Mouse (Mus musculus): Measurements from ENCODE around the gene Ubl7. TPM values are rescaled to one million over a fixed set of nuclear protein-coding genes. Genes with fewer than 3 reads are reported as not detected.

The Ubl7 gene
- total RNA-seq, 1 experiment from 2014 or later: 25.7 TPM

Other genes starting within 250 kb of the Ubl7 start
- gene Cyp1a2, start 227.3 kb upstream of the Ubl7 start, total RNA-seq (2017): not detected in 2 replicates
- 0.50 TPM in 1 of 2 replicates, not detected in the other for gene Cyp1a1, start 223.1 kb upstream of the Ubl7 start, total RNA-seq (2017)
- 7.2 and 9.8 TPM in 2 replicates for gene Edc3, start 202.4 kb upstream of the Ubl7 start, total RNA-seq (2017)
- 38.1 and 40.5 TPM in 2 replicates for gene Clk3, start 145.1 kb upstream of the Ubl7 start, total RNA-seq (2017)
- gene Arid3b, start 74.2 kb upstream of the Ubl7 start, total RNA-seq (2017): 1.9 and 2.2 TPM in 2 replicates
- gene Sema7a, start 29.1 kb downstream of the Ubl7 start, total RNA-seq (2017): 0.44 and 0.55 TPM in 2 replicates
- gene Cyp11a1, start 95.4 kb downstream of the Ubl7 start, total RNA-seq (2017): not detected in 2 replicates
- not detected in 2 replicates for gene Stra6, start 152.8 kb downstream of the Ubl7 start, total RNA-seq (2017)
- gene Ccdc33, start 207.8 kb downstream of the Ubl7 start, total RNA-seq (2017): not detected in 2 replicates